Mouse (Mus musculus) hindbrain, postnatal 0 days (tissue): ENCODE data around the gene Abcc10. TPM values are rescaled to one million over a fixed set of nuclear protein-coding genes. Genes with fewer than 3 reads are reported as not detected.

Experiments used
- ATAC-seq: fragments of 200-750 bp; cut with Nextera tagmentation; 2 replicates; pipeline ENCODE4 v1.8.0; 2017; ENCODE audit warnings: mild to moderate bottlenecking, moderate TSS enrichment, moderate library complexity
- DNase-seq: peaks from one replicate; pipeline ENCODE4 v3.0.0-alpha.2; 2015; ENCODE audit warnings: low spot score
- H3K27ac ChIP-seq: fragments of 300-500 bp; sonication (generic); 2 replicates; pipeline ENCODE4 v1.5.1; 2014; ENCODE audit warnings: mild to moderate bottlenecking
- H3K27me3 ChIP-seq: fragments of 300-500 bp; sonication (generic); 2 replicates; pipeline ENCODE4 v1.6.1; 2014; ENCODE audit warnings: low read length, mixed read lengths; ENCODE audit not compliant: insufficient read depth
- H3K36me3 ChIP-seq: fragments of 300-500 bp; sonication (generic); 2 replicates; pipeline ENCODE4 v1.6.1; 2014; ENCODE audit warnings: low read length, mixed read lengths; ENCODE audit not compliant: insufficient read depth
- H3K4me1 ChIP-seq: fragments of 300-500 bp; sonication (generic); 2 replicates; pipeline ENCODE4 v1.6.1; 2014; ENCODE audit warnings: antibody characterized with exemption, low read length, mixed read lengths; ENCODE audit not compliant: insufficient read depth
- H3K4me2 ChIP-seq: fragments of 300-500 bp; sonication (generic); 2 replicates; pipeline ENCODE4 v1.6.1; 2014; ENCODE audit warnings: low read depth, mild to moderate bottlenecking, low read length, moderate library complexity, mixed read lengths
- H3K4me3 ChIP-seq: fragments of 300-500 bp; sonication (generic); 2 replicates; pipeline ENCODE4 v1.5.1; 2014; ENCODE audit warnings: low read length
- H3K9ac ChIP-seq: fragments of 300-500 bp; sonication (generic); replicated peaks from 2 replicates; pipeline ENCODE4 v1.6.1; 2014; ENCODE audit warnings: mild to moderate bottlenecking, low read length, moderate library complexity, mixed read lengths
- H3K9me3 ChIP-seq: fragments of 300-500 bp; sonication (generic); 2 replicates; pipeline ENCODE4 v1.6.1; 2016; ENCODE audit warnings: low read length, mixed read lengths
- CTCF ChIP-seq: IDR thresholded peaks from 2 replicates; pipeline ENCODE4 v1.5.1; 2016; ENCODE audit warnings: antibody characterized with exemption, control low read depth, low read depth
- WGBS: fragments of 180-500 bp; shearing (Covaris S2); extraction: QIAGEN DNeasy Blood & Tissue Kit; methylation state at CpG from one replicate; pipeline ENCODE4 v1.1.7; 2014; 5-methylcytosine and 5-hydroxymethylcytosine counted together
- polyA plus RNA-seq: library from polyadenylated mRNA; unstranded; fragments of >200 nt; fragmentation: Nextera tagmentation; extraction: Ambion mirVana; gene quantifications from 2 replicates; pipeline ENCODE4 v1.2.1, GENCODE M21; 2015
- total RNA-seq: library from RNA; depleted of rRNA; stranded (reverse); fragments of >200 nt; gene quantifications from 2 replicates; pipeline ENCODE4 v1.2.3, GENCODE M21; 2014

Abcc10 gene
- total and polyA plus RNA-seq, 2 experiments from 2014 or later = 7.3 to 12.8 TPM

DNA sequence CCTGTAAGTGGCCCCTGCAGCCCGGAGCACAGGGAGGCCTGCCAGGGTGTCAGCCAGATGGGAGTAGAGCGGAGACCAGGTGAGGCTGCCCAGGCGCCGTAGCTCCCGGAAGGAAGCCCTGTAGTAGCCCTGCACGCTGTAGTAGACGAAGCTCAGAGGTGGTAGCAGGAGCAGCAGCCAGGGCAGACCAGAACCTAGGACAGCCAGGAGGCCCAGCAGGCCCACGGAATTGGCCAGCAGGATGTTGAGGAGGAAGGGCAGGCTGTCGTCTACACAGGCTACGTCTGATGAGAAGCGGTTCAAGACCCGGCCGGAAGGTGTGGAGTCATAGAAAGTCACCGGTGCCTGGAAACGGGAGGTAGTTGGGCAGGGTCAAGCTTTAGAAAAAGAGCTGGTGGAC lies 21.2 kb downstream of the Abcc10 start:
- Histone ChIP-seq H3K27ac (no peak overlapping the region), H3K4me1 (no peaks in the 10 kb centered on the region), H3K9ac (no peak overlapping the region), H3K27me3 (no peaks in the 10 kb centered on the region), H3K36me3 (peaks cover 6% of the 10 kb centered on the region; the same call in 1 of the 2 replicates), H3K4me3 (no peak overlapping the region), H3K9me3 (no peaks in the 10 kb centered on the region), H3K4me2 (no peak overlapping the region)
- WGBS = 91% methylated on average over 15 of the region's 15 CpGs
- no peak for TF ChIP-seq CTCF
- DNase-seq = no peak
- ATAC-seq = no peak

DNA sequence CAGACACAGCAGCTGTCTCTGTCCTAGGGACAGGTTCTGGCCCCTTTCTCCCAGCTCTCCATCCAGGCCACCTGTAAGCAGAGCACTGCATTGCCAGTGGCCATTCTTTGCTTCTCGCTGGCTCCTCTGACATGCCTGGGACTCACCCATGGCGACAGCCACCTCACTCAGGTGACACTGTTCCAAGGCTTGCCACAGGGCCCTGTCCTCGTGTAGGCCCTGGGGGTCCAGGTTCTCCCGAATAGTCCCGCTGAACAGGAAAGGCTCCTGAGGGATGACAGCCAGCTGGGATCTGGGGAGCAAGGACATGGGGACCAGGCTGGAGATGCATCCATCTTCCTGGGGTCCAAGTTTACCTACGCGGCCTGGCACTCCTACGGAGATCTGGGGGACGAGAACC lies 24.0 kb downstream of the Abcc10 start:
- no peak for ATAC-seq
- Histone ChIP-seq H3K4me3 (no peak overlapping the region), H3K27me3 (no peaks in the 10 kb centered on the region), H3K4me2 (no peak overlapping the region), H3K4me1 (no peaks in the 10 kb centered on the region), H3K27ac (no peak overlapping the region), H3K9me3 (no peaks in the 10 kb centered on the region), H3K36me3 (peaks cover 6% of the 10 kb centered on the region; the same call in 1 of the 2 replicates), H3K9ac (no peak overlapping the region; the same call in 1 of the 2 replicates)
- WGBS = 86% methylated on average over 9 of the region's 9 CpGs
- TF ChIP-seq CTCF = no peak
- DNase-seq = no peak

DNA sequence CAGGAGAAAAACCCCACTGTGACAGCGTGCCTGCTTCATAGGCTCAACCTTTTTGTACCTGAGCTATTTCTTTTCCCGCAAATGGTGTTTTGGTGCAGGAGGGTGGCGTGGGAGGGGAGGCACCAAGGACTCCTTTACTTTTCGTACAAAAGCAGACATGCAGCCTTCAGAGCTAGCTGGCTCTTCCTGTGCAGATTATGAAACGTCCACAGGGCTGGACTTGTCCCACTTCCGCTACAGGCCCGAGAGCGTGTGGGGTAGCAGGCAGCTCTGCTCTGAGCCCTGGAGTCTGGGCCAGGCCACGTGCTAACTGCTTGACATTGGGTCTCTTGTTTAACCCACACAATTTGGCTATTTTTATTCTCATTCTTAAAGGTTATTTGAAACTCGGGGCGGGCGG lies 26.3 kb downstream of the Abcc10 start:
- H3K27ac ChIP-seq = no peak overlapping the region
- no peak overlapping the region for H3K9ac ChIP-seq
- no peak overlapping the region for H3K4me2 ChIP-seq
- no peaks in the 10 kb centered on the region for H3K4me1 ChIP-seq
- no peak for ATAC-seq
- H3K4me3 ChIP-seq = no peak overlapping the region
- no peaks in the 10 kb centered on the region for H3K27me3 ChIP-seq
- no peaks in the 10 kb centered on the region for H3K9me3 ChIP-seq
- WGBS = 72% methylated on average over 12 of the region's 12 CpGs
- DNase-seq = no peak
- TF ChIP-seq CTCF = no peak
- H3K36me3 ChIP-seq = peaks cover 6% of the 10 kb centered on the region; the same call in 1 of the 2 replicates

DNA sequence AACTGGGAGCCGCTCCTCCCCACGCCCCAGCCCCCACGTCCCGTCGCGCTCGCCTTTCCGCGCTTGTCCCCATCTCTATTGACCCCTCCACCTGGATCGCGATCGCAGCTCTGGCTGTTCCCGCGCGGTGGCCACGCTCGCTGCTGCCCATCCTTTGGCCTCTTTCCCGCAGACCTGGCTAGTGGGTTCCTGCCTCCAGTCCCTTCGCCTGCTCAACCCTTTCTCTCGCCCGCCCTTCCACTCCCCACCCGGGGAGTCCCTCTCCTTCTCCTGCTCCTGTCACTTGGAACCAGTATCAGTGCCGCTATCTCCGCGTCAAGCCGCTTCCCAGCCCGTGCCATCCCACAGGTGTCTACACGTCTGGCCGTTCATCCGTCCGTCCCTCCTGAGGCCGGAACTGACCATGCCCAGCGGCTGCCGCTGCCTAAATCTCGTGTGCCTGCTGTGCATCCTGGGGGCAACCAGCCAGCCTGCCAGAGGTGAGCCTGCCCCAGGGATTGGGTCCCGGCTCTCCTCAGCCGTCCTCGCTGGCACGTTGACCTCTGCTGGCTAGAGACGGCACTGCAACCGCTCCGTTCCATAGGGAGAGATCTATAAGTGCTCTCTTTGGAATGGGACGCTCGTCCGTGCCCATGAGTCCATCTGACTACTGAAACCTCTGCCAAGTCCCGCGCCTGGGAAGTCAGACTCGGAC lies 29.8 kb downstream of the Abcc10 start:
- Histone ChIP-seq H3K9me3 (no peaks in the 10 kb centered on the region), H3K4me2 (peak overlapping the region; percentile 90), H3K9ac (peak overlapping the region; percentile 85), H3K4me1 (no peaks in the 10 kb centered on the region), H3K27me3 (peaks cover 12% of the 10 kb centered on the region), H3K27ac (peak overlapping the region; percentile 81), H3K4me3 (peak overlapping the region; percentile 69), H3K36me3 (no peaks in the 10 kb centered on the region)
- WGBS = under 1% methylated on average over 35 of the region's 48 CpGs
- DNase-seq (peak; percentile 88), ATAC-seq (peak; percentile 78)
- peak; percentile 92 for TF ChIP-seq CTCF

- peak; percentile 74 for DNase-seq
- Histone ChIP-seq H3K9me3 (no peaks in the 10 kb centered on the region), H3K27ac (peak within 1 kb of the TSS; percentile 81), H3K4me3 (peak within 1 kb of the TSS; percentile 69), H3K36me3 (no peaks in the 10 kb centered on the region), H3K4me2 (peak within 1 kb of the TSS; percentile 90), H3K27me3 (peaks cover 15% of the 10 kb centered on the region), H3K9ac (peak within 1 kb of the TSS; percentile 85), H3K4me1 (no peaks in the 10 kb centered on the region)
- no peak for TF ChIP-seq CTCF
- 0% methylated on average over 50 of the region's 86 CpGs for WGBS
- peak; percentile 64 for ATAC-seq
Measured at GRCm38 (mm10) chr17:46297364-46298219, 30.6 kb downstream of the Abcc10 start, which contains the start of gene Dlk2. Gene Dlk2, plus strand, starts transcription at chr17:46297421.

DNA sequence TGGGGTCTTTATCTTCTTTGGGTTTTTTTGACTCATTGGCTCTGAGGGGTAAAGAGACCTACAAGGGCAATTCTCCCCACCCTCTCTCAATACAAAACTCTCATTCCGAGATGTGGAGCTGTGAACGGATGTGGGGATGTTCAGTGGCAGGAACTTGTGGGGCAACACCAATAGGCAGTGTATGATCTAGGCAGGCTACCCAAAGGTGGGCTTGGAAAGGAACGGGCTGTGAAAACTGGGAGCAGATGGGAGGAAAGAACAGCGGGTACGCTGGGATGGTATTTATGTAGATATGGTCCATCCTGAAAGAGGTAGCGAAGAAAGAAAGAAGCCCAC lies 31.2 kb downstream of the Abcc10 start:
- ATAC-seq = no peak; the same call in 1 of the 2 replicates
- peak overlapping the region; percentile 90 for H3K4me2 ChIP-seq
- H3K9me3 ChIP-seq = no peaks in the 10 kb centered on the region

More for the DNA sequence above, 31.2 kb downstream of the Abcc10 start:
- Histone ChIP-seq H3K36me3 (no peaks in the 10 kb centered on the region), H3K27me3 (peaks cover 15% of the 10 kb centered on the region), H3K9ac (peak overlapping the region; percentile 85; the same call in 1 of the 2 replicates), H3K27ac (peak overlapping the region; percentile 81), H3K4me1 (no peaks in the 10 kb centered on the region), H3K4me3 (peak overlapping the region; percentile 69)
- 10% methylated on average over 6 of the region's 6 CpGs for WGBS
- TF ChIP-seq CTCF = no peak
- DNase-seq = no peak
